Mouse (Mus musculus): Measurements from ENCODE around the gene Itih5. TPM values are rescaled to one million over a fixed set of nuclear protein-coding genes. Genes with fewer than 3 reads are reported as not detected.

Gene Itih5
- polyA plus RNA-seq, 1 experiment from 2014 or later = 30.0 TPM

DNA sequence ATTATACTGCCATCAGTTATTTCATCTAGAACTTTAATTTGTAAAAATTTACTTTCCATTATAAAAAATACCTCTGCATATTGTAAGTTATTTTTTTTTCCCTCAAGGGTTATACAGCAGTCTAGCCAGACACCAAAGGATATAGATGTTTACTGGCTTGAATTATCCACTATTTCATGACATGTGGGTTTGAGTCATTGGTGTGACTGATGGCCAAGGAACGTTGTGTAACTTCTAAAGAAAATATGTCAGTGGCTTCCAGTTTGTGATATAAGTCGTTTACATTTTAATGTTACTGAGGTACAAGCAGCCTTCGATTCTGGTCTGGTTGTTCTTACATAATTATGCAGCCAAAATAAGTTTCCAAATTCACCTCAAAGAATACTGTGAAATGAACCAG, 151.5 kb downstream of the Itih5 start:
- Histone ChIP-seq H3K4me2 (ENCODE audit: low read depth, low read length) (no peak overlapping the region), H3K27ac (ENCODE audit: low read length) (no peak overlapping the region)
- no peak for ATAC-seq (ENCODE audit: insufficient read depth, low FRiP score)

More for the DNA sequence above, 151.5 kb downstream of the Itih5 start:
- H3K4me1 ChIP-seq (ENCODE audit: control insufficient read depth, insufficient read depth, low read length) = no peaks in the 10 kb centered on the region
- no peak overlapping the region for H3K9ac ChIP-seq (ENCODE audit: low read length)
- 60% methylated on average over 3 of the region's 3 CpGs for WGBS
- no peaks in the 10 kb centered on the region for H3K36me3 ChIP-seq (ENCODE audit: control insufficient read depth, insufficient read depth, low read length)
- no peak overlapping the region for H3K4me3 ChIP-seq (replicated peaks; ENCODE audit: low read length)
- no peaks in the 10 kb centered on the region for H3K9me3 ChIP-seq (replicated peaks; ENCODE audit: control insufficient read depth, low read length)
- H3K27me3 ChIP-seq (ENCODE audit: control insufficient read depth, insufficient read depth, low read length) = no peaks in the 10 kb centered on the region

Other genes starting within 250 kb of the Itih5 start
- gene Taf3, start 105.0 kb upstream of the Itih5 start, polyA plus RNA-seq (2015; fragmentation: Nextera tagmentation; extraction: Ambion mirVana) = 9.8 and 10.2 TPM in 2 replicates
- gene Atp5c1, start 73.1 kb upstream of the Itih5 start, polyA plus RNA-seq (2015; fragmentation: Nextera tagmentation; extraction: Ambion mirVana) = 595 and 642 TPM in 2 replicates
- gene Kin, start 73.0 kb upstream of the Itih5 start, polyA plus RNA-seq (2015; fragmentation: Nextera tagmentation; extraction: Ambion mirVana) = 25.6 and 27.9 TPM in 2 replicates
- gene Itih2, start 22.2 kb upstream of the Itih5 start, polyA plus RNA-seq (2015; fragmentation: Nextera tagmentation; extraction: Ambion mirVana) = 19.6 and 20.3 TPM in 2 replicates
- 2.0 and 2.2 TPM in 2 replicates for gene Sfmbt2, start 216.9 kb downstream of the Itih5 start, polyA plus RNA-seq (2015; fragmentation: Nextera tagmentation; extraction: Ambion mirVana)

All from stomach, embryonic 16.5 days (tissue).